Mouse (Mus musculus) myocyte (in vitro differentiated cells): Measurements from ENCODE around the gene Ubxn6. TPM values are rescaled to one million over a fixed set of nuclear protein-coding genes. Genes with fewer than 3 reads are reported as not detected.
"Not testable (repeated sequence)": the region's sequence is repeated elsewhere in the genome, so short reads cannot be mapped to it uniquely, and the experiment has no call there.

Experiments used
- H3K27me3 ChIP-seq: one replicate; pipeline ENCODE4 v1.6.1; 2011; ENCODE audit not compliant: control insufficient read depth, insufficient read depth, insufficient read length
- H3K36me3 ChIP-seq: one replicate; pipeline ENCODE4 v1.6.1; 2011; ENCODE audit not compliant: control insufficient read depth, insufficient read depth
- H3K4me2 ChIP-seq: one replicate; pipeline ENCODE4 v1.6.1; 2011; ENCODE audit warnings: low read depth, control low read depth
- H3K4me3 ChIP-seq: one replicate; pipeline ENCODE4 v1.5.1; 2011; ENCODE audit warnings: mild to moderate bottlenecking, control low read depth, moderate library complexity
- H3K79me2 ChIP-seq: one replicate; pipeline ENCODE4 v1.6.1; 2011; ENCODE audit not compliant: control insufficient read depth, insufficient read depth
- H3ac ChIP-seq: one replicate; pipeline ENCODE4 v1.6.1; 2011; ENCODE audit not compliant: control insufficient read depth, insufficient read length
- CEBPB ChIP-seq: IDR thresholded peaks from 2 replicates; pipeline ENCODE4 v1.6.1; 2011; ENCODE audit warnings: mild to moderate bottlenecking, moderate library complexity; ENCODE audit not compliant: poor library complexity, insufficient read depth, severe bottlenecking
- E2F4 ChIP-seq: IDR thresholded peaks from one replicate; pipeline ENCODE4 v1.6.1; 2011; ENCODE audit warnings: mild to moderate bottlenecking, control low read depth, moderate library complexity; ENCODE audit not compliant: insufficient read depth
- MAX ChIP-seq: IDR thresholded peaks from one replicate; pipeline ENCODE4 v1.6.1; 2011; ENCODE audit warnings: low read depth, mild to moderate bottlenecking, control low read depth
- MYOD1 ChIP-seq, 3 experiments: IDR thresholded peaks; one replicate each; pipeline ENCODE4 v1.6.1; 2011; ENCODE audit warnings: control low read depth in 2 of 3, low read depth in 2 of 3, mild to moderate bottlenecking in 2 of 3, moderate library complexity in 1 of 3; ENCODE audit not compliant: insufficient read length in 2 of 3, control insufficient read depth in 1 of 3
- MYOG ChIP-seq, 3 experiments: IDR thresholded peaks; one replicate each; pipeline ENCODE4 v1.6.1; 2011; ENCODE audit warnings: control low read depth in 2 of 3, low read depth in 2 of 3, mild to moderate bottlenecking in 2 of 3; ENCODE audit not compliant: insufficient read length in 2 of 3, control insufficient read depth in 1 of 3, insufficient read depth in 1 of 3
- POLR2A ChIP-seq: IDR thresholded peaks from one replicate; pipeline ENCODE4 v1.6.1; 2011; ENCODE audit warnings: low read depth, mild to moderate bottlenecking, control low read depth, moderate library complexity; ENCODE audit not compliant: insufficient read length
- POLR2AphosphoS2 ChIP-seq: IDR thresholded peaks from one replicate; pipeline ENCODE4 v1.6.1; 2011; ENCODE audit warnings: low read depth, control low read depth; ENCODE audit not compliant: insufficient read length
- REST ChIP-seq: IDR thresholded peaks from one replicate; pipeline ENCODE4 v1.6.1; 2011; ENCODE audit warnings: mild to moderate bottlenecking, control low read depth, moderate library complexity; ENCODE audit not compliant: insufficient read depth, insufficient read length
- SRF ChIP-seq: IDR thresholded peaks from one replicate; pipeline ENCODE4 v1.6.1; 2011; ENCODE audit warnings: low read depth; ENCODE audit not compliant: control insufficient read depth, insufficient read length
- TCF12 ChIP-seq: IDR thresholded peaks from one replicate; pipeline ENCODE4 v1.6.1; 2011; ENCODE audit warnings: mild to moderate bottlenecking, control low read depth; ENCODE audit not compliant: poor library complexity, insufficient read depth, severe bottlenecking
- TCF3 ChIP-seq: IDR thresholded peaks from one replicate; pipeline ENCODE4 v1.6.1; 2011; ENCODE audit warnings: low read depth, control low read depth; ENCODE audit not compliant: insufficient read length
- USF1 ChIP-seq: IDR thresholded peaks from one replicate; pipeline ENCODE4 v1.6.1; 2011; ENCODE audit warnings: low read depth, mild to moderate bottlenecking, control low read depth, moderate library complexity
- polyA plus RNA-seq: library from polyadenylated mRNA; unstranded; fragments of >200 nt; fragmentation: generic; extraction: Trizol; gene quantifications from one replicate; pipeline ENCODE4 v1.2.1, GENCODE M21; 2012; ENCODE audit warnings: missing spikeins

Ubxn6 gene
- polyA plus RNA-seq, 1 experiment, result 54.3 TPM

- no peak overlapping the region for H3K4me3 ChIP-seq
- TF ChIP-seq MAX, result no peak
- no peak for TF ChIP-seq MYOD1 (IDR thresholded peaks at IDR 0.05; ENCODE audit: control insufficient read depth in 1 of 3, insufficient read length in 2 of 3, low read depth in 2 of 3)
- no peak for TF ChIP-seq REST
- no peak for TF ChIP-seq POLR2AphosphoS2
- TF ChIP-seq E2F4, result no peak
- TF ChIP-seq MYOG (IDR thresholded peaks at IDR 0.05; ENCODE audit: control insufficient read depth in 1 of 3, insufficient read depth in 1 of 3, insufficient read length in 2 of 3, low read depth in 2 of 3), result no peak
- TF ChIP-seq TCF3, result no peak
- no peak for TF ChIP-seq CEBPB
- no peak for TF ChIP-seq TCF12
- H3K4me2 ChIP-seq, result no peak overlapping the region
- no peak overlapping the region for H3ac ChIP-seq
- peaks cover 21% of the 10 kb centered on the region for H3K36me3 ChIP-seq
- no peaks in the 10 kb centered on the region for H3K27me3 ChIP-seq
- H3K79me2 ChIP-seq, result no peaks in the 10 kb centered on the region
Observed at GRCm38 (mm10) chr17:56071126-56071525, 3.7 kb downstream of the Ubxn6 start.

GRCm38 (mm10) chr17:56069066-56069465, 5.8 kb downstream of the Ubxn6 start:
- H3K4me3 ChIP-seq, result no peak overlapping the region
- TF ChIP-seq POLR2A (no peak), REST (no peak), E2F4 (no peak), TCF12 (no peak)
- no peaks in the 10 kb centered on the region for H3K27me3 ChIP-seq
- no peak overlapping the region for H3ac ChIP-seq
- peaks cover 30% of the 10 kb centered on the region for H3K36me3 ChIP-seq
- no peak overlapping the region for H3K4me2 ChIP-seq
- H3K79me2 ChIP-seq, result no peaks in the 10 kb centered on the region

GRCm38 (mm10) chr17:56066451-56066850, 8.4 kb downstream of the Ubxn6 start:
- TF ChIP-seq SRF (no peak), TCF3 (no peak), POLR2A (no peak), CEBPB (no peak), MYOG (IDR thresholded peaks at IDR 0.05; ENCODE audit: control insufficient read depth in 1 of 3, insufficient read depth in 1 of 3, insufficient read length in 2 of 3, low read depth in 2 of 3) (no peak), REST (no peak), POLR2AphosphoS2 (no peak), MYOD1 (IDR thresholded peaks at IDR 0.05; ENCODE audit: control insufficient read depth in 1 of 3, insufficient read length in 2 of 3, low read depth in 2 of 3) (no peak), MAX (no peak), E2F4 (no peak), TCF12 (no peak), USF1 (no peak)
- Histone ChIP-seq H3K79me2 (no peaks in the 10 kb centered on the region), H3K4me3 (no peak overlapping the region), H3ac (no peak overlapping the region), H3K36me3 (peaks cover 27% of the 10 kb centered on the region), H3K27me3 (no peaks in the 10 kb centered on the region), H3K4me2 (no peak overlapping the region)

GRCm38 (mm10) chr17:56065715-56066114, 9.1 kb downstream of the Ubxn6 start:
- H3K36me3 ChIP-seq, result peaks cover 25% of the 10 kb centered on the region
- H3K4me3 ChIP-seq, H3K27me3 ChIP-seq, H3K4me2 ChIP-seq, H3K79me2 ChIP-seq, H3ac ChIP-seq: not testable (repeated sequence)

GRCm38 (mm10) chr17:56062081-56062480, 12.7 kb downstream of the Ubxn6 start:
- Histone ChIP-seq H3K36me3 (peaks cover 21% of the 10 kb centered on the region), H3K79me2 (no peaks in the 10 kb centered on the region)
- TF ChIP-seq MYOG (IDR thresholded peaks at IDR 0.05; ENCODE audit: control insufficient read depth in 1 of 3, insufficient read depth in 1 of 3, insufficient read length in 2 of 3, low read depth in 2 of 3) (no peak), POLR2AphosphoS2 (no peak), CEBPB (no peak), REST (no peak), USF1 (no peak), SRF (no peak), E2F4 (no peak), MYOD1 (IDR thresholded peaks at IDR 0.05; ENCODE audit: control insufficient read depth in 1 of 3, insufficient read length in 2 of 3, low read depth in 2 of 3) (no peak), TCF3 (no peak), POLR2A (no peak), MAX (no peak), TCF12 (no peak)

More at GRCm38 (mm10) chr17:56062081-56062480, 12.7 kb downstream of the Ubxn6 start:
- H3K4me2 ChIP-seq, result no peak overlapping the region
- no peak overlapping the region for H3ac ChIP-seq
- no peaks in the 10 kb centered on the region for H3K27me3 ChIP-seq
- no peak overlapping the region for H3K4me3 ChIP-seq
